Mouse (Mus musculus): ENCODE data around the gene Slc13a5.

DNA sequence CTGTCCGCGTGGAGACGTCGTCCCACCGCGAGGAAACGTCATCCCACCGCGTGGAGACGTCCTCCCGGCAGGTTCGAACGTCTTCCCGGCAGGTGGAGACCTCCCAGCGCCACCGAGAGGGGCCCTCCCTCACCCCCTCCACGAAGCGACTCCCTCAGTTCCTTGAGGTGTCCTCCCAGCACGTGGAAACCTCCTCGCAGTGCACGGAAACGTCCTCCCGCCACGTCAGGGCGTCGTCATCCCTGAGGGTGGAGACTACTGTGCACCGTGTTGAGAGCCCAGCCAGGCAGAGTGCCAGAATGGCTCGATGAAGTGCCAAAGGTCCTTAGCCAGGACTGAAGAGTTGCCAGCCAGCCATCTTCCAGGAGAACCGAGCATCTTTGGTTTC lies 51.6 kb downstream of the Slc13a5 start, which contains the start of gene Med31:
- TF ChIP-seq POLR2A (IDR thresholded peaks at IDR 0.05; ENCODE audit: extremely low read depth, insufficient read depth, low read length) (peak; percentile 42; the same call in 1 of the 2 replicates), CTCF (IDR thresholded peaks at IDR 0.05; ENCODE audit: extremely low read depth, insufficient read depth, low read length) (no peak)
